Mouse (Mus musculus) regulatory T cell (primary cell): ENCODE results near the gene Creb1.
"Not testable (repeated sequence)": the region's sequence is repeated elsewhere in the genome, so short reads cannot be mapped to it uniquely, and the experiment has no call there.

ENCODE experiments used
- in situ Hi-C: fragments of 300-600 bp; cut with MboI, MseI; formaldehyde crosslinking; loops from one replicate; pipeline ENCODE4 v1.15.1; 2025; ENCODE audit warnings: high pct_unique_total_duplicates

The Creb1 gene

GRCm38 (mm10) chr1:64616881-64617714 lies 84.7 kb downstream of the Creb1 start, which contains the start of gene Mettl21a:
Gene Mettl21a, minus strand, starts transcription at chr1:64617242.
- in situ Hi-C loops: no loop called here

GRCm38 (mm10) chr1:64617715-64617984 lies 85.2 kb downstream of the Creb1 start:
- in situ Hi-C loops: no loop called here

GRCm38 (mm10) chr1:64618226-64618625 lies 85.8 kb downstream of the Creb1 start:
- in situ Hi-C loops: no loop called here

- in situ Hi-C loops: loop anchor here (10.0 kb wide), 1 partner anchor 84 kb away; no protein-coding TSS in a partner anchor
These were observed 88.7 kb downstream of the Creb1 start for GRCm38 (mm10) chr1:64621116-64621515.

- in situ Hi-C loops: loop anchor here (10.0 kb wide), 1 partner anchor 81 kb away; no protein-coding TSS in a partner anchor
These were observed 91.4 kb downstream of the Creb1 start for GRCm38 (mm10) chr1:64623558-64624435.

GRCm38 (mm10) chr1:64625214-64625613 lies 92.8 kb downstream of the Creb1 start:
- in situ Hi-C loops: loop anchor here (10.0 kb wide), 1 partner anchor 80 kb away; no protein-coding TSS in a partner anchor

- in situ Hi-C loops: loop anchor here (5.0 kb wide), 1 partner anchor 41 kb away; no protein-coding TSS in a partner anchor
These were observed 99.1 kb downstream of the Creb1 start for GRCm38 (mm10) chr1:64631526-64631925.

- in situ Hi-C loops: loop anchor here (5.0 kb wide), 1 partner anchor 39 kb away; no protein-coding TSS in a partner anchor
These were observed 100.8 kb downstream of the Creb1 start for GRCm38 (mm10) chr1:64633237-64633636.

GRCm38 (mm10) chr1:64635624-64636023 lies 103.2 kb downstream of the Creb1 start:
- in situ Hi-C loops: no loop called here

GRCm38 (mm10) chr1:64639279-64639678 lies 106.8 kb downstream of the Creb1 start:
- in situ Hi-C loops: no loop called here

GRCm38 (mm10) chr1:64641069-64641468 lies 108.6 kb downstream of the Creb1 start:
- in situ Hi-C loops: no loop called here

GRCm38 (mm10) chr1:64642541-64642940 lies 110.1 kb downstream of the Creb1 start:
- in situ Hi-C loops: not testable (repeated sequence)

GRCm38 (mm10) chr1:64644513-64644912 lies 112.1 kb downstream of the Creb1 start:
- in situ Hi-C loops: no loop called here

GRCm38 (mm10) chr1:64649362-64650124 lies 117.1 kb downstream of the Creb1 start:
- in situ Hi-C loops: no loop called here

- in situ Hi-C loops: no loop called here
These were observed 121.3 kb downstream of the Creb1 start for GRCm38 (mm10) chr1:64653701-64654100.
